In genomic region chr11:96034116-96034515, GRCm38 (mm10) we compare ENCODE assay signal across 10 mouse cellular contexts. TPM values are rescaled to one million over a fixed set of nuclear protein-coding genes. Genes with fewer than 3 reads are reported as not detected.
DNase-seq lines count a peak whose midpoint lies in the region; ATAC-seq and TF ChIP-seq lines count a peak whose summit lies in the region.
"Had no signal": no experiment of that assay in that cellular context is flagged by ENCODE, and none has a peak within 500 bp of the region (broad histone marks: within the 10 kb centered on the region; RNA-seq: fewer than 3 reads in every experiment).

No protein-coding gene starts in this region.

- DNase-seq in layer of hippocampus, adult 2 months (ENCODE audit: low spot score in 2 of 2) = no peak
- DNase-seq in layer of hippocampus, adult 8-10 months (ENCODE audit: low spot score in 2 of 2) = no peak
- DNase-seq in c-Kit-positive CD71-positive TER-119-negative erythroid progenitor cells, embryonic 14.5 days (ENCODE audit: low read depth) = peak; percentile 14
- DNase-seq in intestine, embryonic 14.5 days (ENCODE audit: low spot score) = no peak
- DNase-seq in testis, postnatal 10 days (ENCODE audit: low spot score) = no peak
- DNase-seq in cerebellum, adult 11 months = no peak
- DNase-seq in adrenal gland, postnatal 4 days (ENCODE audit: low spot score in 2 of 2) = no peak

- peak overlapping the region; percentile 68 for H3K9ac ChIP-seq in intestine, embryonic 14.5 days (ENCODE audit: low read length)
- peak overlapping the region; percentile 88 for H3K9ac ChIP-seq in neural tube, embryonic 13.5 days

- H3K4me2 ChIP-seq in intestine, embryonic 14.5 days (ENCODE audit: low read length) = peak overlapping the region; percentile 99
- H3K4me2 ChIP-seq in neural tube, embryonic 13.5 days = peak overlapping the region; percentile 97

- H3K36me3 ChIP-seq in intestine, embryonic 14.5 days (ENCODE audit: control insufficient read depth, insufficient read depth, low read length) = peaks cover 5% of the 10 kb centered on the region; the same call in 1 of the 2 replicates
- H3K36me3 ChIP-seq in neural tube, embryonic 13.5 days = peaks cover 18% of the 10 kb centered on the region

- H3K4me1 ChIP-seq in intestine, embryonic 14.5 days (replicated peaks; ENCODE audit: control insufficient read depth, insufficient read depth, low read length) = peaks cover 10% of the 10 kb centered on the region; the same call in 1 of the 2 replicates
- H3K4me1 ChIP-seq in neural tube, embryonic 13.5 days (replicated peaks) = peaks cover 24% of the 10 kb centered on the region

- H3K4me3 ChIP-seq in layer of hippocampus, adult 2 months = peak overlapping the region; percentile 95
- peak overlapping the region; percentile 90 for H3K4me3 ChIP-seq in intestine, embryonic 14.5 days (ENCODE audit: low read depth, low read length)
- H3K4me3 ChIP-seq in neural tube, embryonic 13.5 days = peak overlapping the region; percentile 81

- H3K27me3 ChIP-seq in intestine, embryonic 14.5 days (replicated peaks; ENCODE audit: control insufficient read depth, insufficient read depth, low read length) = no peaks in the 10 kb centered on the region
- peaks cover 12% of the 10 kb centered on the region for H3K27me3 ChIP-seq in neural tube, embryonic 13.5 days

- no peak for TF ChIP-seq CTCF in layer of hippocampus, adult 2 months (conservative IDR thresholded peaks at IDR 0.05)

- no peak for ATAC-seq in intestine, embryonic 14.5 days (replicated peaks; ENCODE audit: low FRiP score, low TSS enrichment, low read depth)
- ATAC-seq in neural tube, embryonic 13.5 days (ENCODE audit: low read depth) = no peak

- no peaks in the 10 kb centered on the region for H3K9me3 ChIP-seq in intestine, embryonic 14.5 days (ENCODE audit: control insufficient read depth, low read length)
- H3K9me3 ChIP-seq in neural tube, embryonic 13.5 days = no peaks in the 10 kb centered on the region

- 53% methylated on average over 8 of the region's 8 CpGs for WGBS in intestine, embryonic 14.5 days
- 51% methylated on average over 8 of the region's 8 CpGs for WGBS in neural tube, embryonic 13.5 days

- no peak overlapping the region for H3K27ac ChIP-seq in layer of hippocampus, adult 2 months
- peak overlapping the region; percentile 66; the same call in 1 of the 2 replicates for H3K27ac ChIP-seq in intestine, embryonic 14.5 days (ENCODE audit: low read depth)
- H3K27ac ChIP-seq in neural tube, embryonic 13.5 days (replicated peaks) = no peak overlapping the region

RNA-seq across cellular contexts. Expression of gene Snf8, which starts 0.6 kb away (rescaled TPM):
- 10 to 100 TPM; 92.8 to 96.8 TPM for total RNA-seq in layer of hippocampus, adult 2 months (2021)
- total RNA-seq in layer of hippocampus, adult 8-10 months (2022) = 100 to 1,000 TPM in 1 of 4 experiments, 10 to 100 TPM in 3; 88.0 to 114 (median 95.9) TPM
- polyA plus RNA-seq in intestine, embryonic 14.5 days (2014; fragmentation: Nextera tagmentation; extraction: Ambion mirVana) = 37.1 and 39.3 TPM in 2 replicates
- 129 TPM in 2 replicates for polyA plus RNA-seq in neural tube, embryonic 13.5 days (2015; fragmentation: Nextera tagmentation; extraction: Ambion mirVana)
- 10 to 100 TPM; 74.3 to 78.8 TPM for total RNA-seq in adrenal gland, postnatal 4 days (2021)

RNA-seq across cellular contexts. Expression of gene Gip, which starts 9.8 kb away (rescaled TPM):
- total RNA-seq in layer of hippocampus, adult 2 months (2021) = not detected
- not detected for total RNA-seq in layer of hippocampus, adult 8-10 months (2022)
- 2.2 TPM in 1 of 2 replicates, not detected in the other for polyA plus RNA-seq in intestine, embryonic 14.5 days (2014; fragmentation: Nextera tagmentation; extraction: Ambion mirVana)
- not detected in 2 replicates for polyA plus RNA-seq in neural tube, embryonic 13.5 days (2015; fragmentation: Nextera tagmentation; extraction: Ambion mirVana)
- not detected for total RNA-seq in adrenal gland, postnatal 4 days (2021)
- total RNA-seq: left cerebral cortex, postnatal 36 days had no signal
- polyA plus RNA-seq: brain, embryonic 14.5 days had no signal

RNA-seq across cellular contexts. Expression of gene Igf2bp1, which starts 28.4 kb away (rescaled TPM):
- total RNA-seq in layer of hippocampus, adult 2 months (2021) = not detected
- not detected for total RNA-seq in layer of hippocampus, adult 8-10 months (2022)
- polyA plus RNA-seq in intestine, embryonic 14.5 days (2014; fragmentation: Nextera tagmentation; extraction: Ambion mirVana) = 35.7 and 38.6 TPM in 2 replicates
- polyA plus RNA-seq in neural tube, embryonic 13.5 days (2015; fragmentation: Nextera tagmentation; extraction: Ambion mirVana) = 16.7 and 21.2 TPM in 2 replicates
- total RNA-seq in adrenal gland, postnatal 4 days (2021) = 10 to 100 TPM; 19.4 to 27.3 TPM

RNA-seq across cellular contexts. Expression of gene Ube2z, which starts 31.1 kb away (rescaled TPM):
- 10 to 100 TPM; 54.4 to 56.2 TPM for total RNA-seq in layer of hippocampus, adult 2 months (2021)
- total RNA-seq in layer of hippocampus, adult 8-10 months (2022) = 10 to 100 TPM; 55.2 to 57.7 (median 57.1) TPM
- polyA plus RNA-seq in intestine, embryonic 14.5 days (2014; fragmentation: Nextera tagmentation; extraction: Ambion mirVana) = 33.5 and 33.9 TPM in 2 replicates
- polyA plus RNA-seq in neural tube, embryonic 13.5 days (2015; fragmentation: Nextera tagmentation; extraction: Ambion mirVana) = 31.5 and 33.0 TPM in 2 replicates
- total RNA-seq in adrenal gland, postnatal 4 days (2021) = 10 to 100 TPM; 54.9 to 57.8 TPM

RNA-seq across cellular contexts. Expression of gene Atp5g1, which starts 41.4 kb away (rescaled TPM):
- total RNA-seq in layer of hippocampus, adult 2 months (2021) = 100 to 1,000 TPM; 409 to 414 TPM
- 100 to 1,000 TPM; 344 to 374 (median 374) TPM for total RNA-seq in layer of hippocampus, adult 8-10 months (2022)
- polyA plus RNA-seq in intestine, embryonic 14.5 days (2014; fragmentation: Nextera tagmentation; extraction: Ambion mirVana) = 943 and 1,086 TPM in 2 replicates
- 605 and 642 TPM in 2 replicates for polyA plus RNA-seq in neural tube, embryonic 13.5 days (2015; fragmentation: Nextera tagmentation; extraction: Ambion mirVana)
- total RNA-seq in adrenal gland, postnatal 4 days (2021) = 100 to 1,000 TPM; 332 to 356 TPM

Comparison
In these comparisons a context has a peak if more than half of its experiments do, and no peak if none do; other contexts are left out.
1. RNA of gene Igf2bp1, which starts 28.4 kb away (total RNA-seq): 19.4 to 27.3 TPM in adrenal gland, postnatal 4 days; not detected in layer of hippocampus, adult 2 months and not detected in layer of hippocampus, adult 8-10 months; every median in the first group is over 10 times any median in the second.
2. Peak in every context shown above with its lines, with median percentiles within 50 percentile points of each other: H3K4me3 ChIP-seq.